Mouse (Mus musculus) urinary bladder, postnatal 36 days (tissue): Measurements from ENCODE around the gene Stk10.
"Not testable (repeated sequence)": the region's sequence is repeated elsewhere in the genome, so short reads cannot be mapped to it uniquely, and the experiment has no call there.

Source experiments
- DNase-seq, 2 experiments: peaks; one replicate each; pipeline ENCODE4 v3.0.0; 2022; ENCODE audit warnings: low spot score in 2 of 2, mixed read lengths in 1 of 2

Gene Stk10

DNA sequence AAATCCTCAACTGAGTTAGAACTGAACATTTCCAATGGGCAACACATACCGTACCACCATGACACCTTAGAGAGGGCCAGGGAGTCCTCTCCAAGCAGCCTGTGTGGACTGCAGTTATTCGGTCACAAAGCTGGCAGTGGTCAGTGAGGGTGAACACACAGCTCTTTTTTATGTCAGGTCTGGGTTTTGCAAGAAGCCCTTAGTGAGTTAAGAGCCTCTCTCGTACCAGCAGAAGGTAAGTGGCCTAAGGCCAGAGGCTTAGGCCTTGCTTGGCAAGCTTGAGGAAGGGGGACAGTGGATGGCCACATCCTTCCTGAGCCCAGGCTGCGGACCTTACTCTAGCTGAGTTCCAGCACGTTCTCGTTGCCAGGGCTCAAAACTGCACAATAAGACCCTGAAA, 67.3 kb downstream of the Stk10 start:
- DNase-seq = no peak

DNA sequence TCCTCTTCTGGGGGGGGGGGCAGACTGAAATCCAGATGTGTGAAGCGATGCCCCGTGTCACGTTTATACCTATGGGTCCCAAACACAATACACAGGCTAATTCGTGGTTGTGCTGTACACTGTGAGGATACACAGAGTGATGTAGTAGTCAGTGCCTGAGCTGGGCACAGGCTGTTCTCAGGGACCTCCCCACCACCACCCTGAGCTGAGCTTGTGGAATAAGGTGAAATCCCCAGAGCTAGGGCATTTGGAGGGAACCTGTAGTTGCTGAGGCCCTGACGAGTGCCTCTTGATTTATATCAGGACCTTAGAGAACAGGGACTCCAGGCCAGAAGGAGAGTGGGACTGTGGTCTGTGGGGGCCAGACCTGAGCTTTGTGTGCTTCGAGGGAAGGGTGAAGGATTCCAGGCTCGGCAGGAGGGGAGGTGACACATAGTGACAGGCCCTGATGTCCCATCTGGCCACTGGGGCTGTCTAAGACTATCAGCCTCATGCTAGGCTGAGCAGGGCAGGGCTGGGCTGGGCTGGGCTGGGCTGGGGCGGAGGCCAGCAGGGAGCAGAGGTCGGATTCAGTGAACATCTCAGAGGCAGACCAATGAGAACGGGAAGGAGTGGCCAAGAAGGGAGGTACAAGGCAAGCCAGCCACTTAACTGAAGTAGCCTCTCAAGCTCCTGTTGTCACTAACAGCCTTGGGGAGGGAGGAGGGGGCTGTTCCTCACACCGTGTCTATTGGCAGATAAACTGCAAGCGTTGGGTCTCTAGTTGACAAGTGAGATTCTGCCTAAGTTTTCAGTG, 68.6 kb downstream of the Stk10 start:
- no peak for DNase-seq

DNA sequence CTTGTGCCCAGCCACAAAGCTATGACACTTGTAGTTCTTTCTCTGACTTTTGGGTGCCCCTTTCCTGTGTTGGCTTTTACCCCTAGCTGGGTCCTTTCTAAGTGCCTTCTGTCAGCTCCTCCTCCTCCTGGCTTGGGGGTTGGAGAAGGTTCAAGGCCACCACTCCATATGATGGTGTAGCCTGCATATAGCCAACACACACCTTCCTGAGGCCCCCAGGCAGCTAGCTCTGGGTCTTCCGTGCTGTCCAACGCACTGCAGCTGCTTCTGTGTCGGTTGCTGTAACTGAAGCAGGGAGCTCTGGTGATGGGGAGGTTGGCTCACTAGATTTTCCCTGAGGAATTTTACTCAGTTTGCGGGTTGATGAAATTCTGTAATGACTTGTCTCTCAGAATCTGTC, 71.6 kb downstream of the Stk10 start:
- no peak for DNase-seq

DNA sequence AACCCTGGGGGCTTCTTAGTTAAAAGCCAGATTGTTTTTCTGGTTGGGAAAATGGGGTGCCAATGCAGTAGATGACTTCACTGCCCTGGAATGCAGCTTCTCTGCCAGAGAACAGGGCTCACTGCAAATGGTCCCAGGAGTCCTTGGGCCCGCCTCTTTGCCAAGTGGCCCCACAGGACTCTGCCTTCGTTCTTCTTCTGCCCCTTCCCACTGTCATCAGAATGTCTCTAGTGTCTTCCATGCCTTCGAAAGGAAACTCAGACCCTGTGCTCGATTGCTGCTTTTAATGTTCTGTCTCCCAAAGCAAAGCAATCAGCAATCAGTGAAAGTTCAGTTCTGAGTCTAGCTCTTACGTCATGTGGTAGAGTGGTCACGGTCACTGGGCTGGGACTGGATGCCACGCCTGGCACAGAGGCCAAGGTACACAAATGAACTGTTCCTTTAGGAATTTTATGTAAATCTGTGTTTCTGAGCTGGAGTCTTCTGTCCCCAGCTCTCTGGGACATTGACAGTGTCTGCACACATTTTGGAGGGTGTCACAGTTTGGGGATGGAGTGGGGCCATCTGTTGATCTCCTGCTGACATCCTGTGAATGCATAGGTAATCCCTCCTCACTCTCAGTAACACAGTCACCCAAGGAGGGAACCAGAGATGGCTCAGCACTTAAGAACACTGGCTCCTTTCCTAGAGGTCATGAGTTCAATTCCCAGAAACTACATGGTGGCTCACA, 72.2 kb downstream of the Stk10 start:
- peak in 1 of 2 experiments; percentile 48 for DNase-seq

DNA sequence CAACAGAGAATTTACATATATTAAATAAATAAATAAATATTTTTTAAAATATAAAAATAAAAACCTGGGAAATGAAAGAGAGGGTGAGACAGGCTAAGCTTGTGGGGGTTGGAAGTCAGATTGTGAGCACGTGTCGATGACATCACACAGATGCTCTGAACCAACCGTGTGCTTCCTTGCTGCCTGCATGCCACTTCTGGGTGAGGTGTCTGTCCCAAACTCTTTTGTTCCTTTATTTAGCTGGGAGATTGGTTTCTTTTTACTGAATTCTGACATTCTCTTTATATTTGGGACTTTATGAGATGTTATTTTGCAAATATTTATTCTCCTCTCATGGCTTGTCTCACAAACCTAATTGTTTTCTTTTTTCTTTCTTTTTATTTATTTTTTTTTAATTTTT, 72.8 kb downstream of the Stk10 start:
- DNase-seq = no peak

DNA sequence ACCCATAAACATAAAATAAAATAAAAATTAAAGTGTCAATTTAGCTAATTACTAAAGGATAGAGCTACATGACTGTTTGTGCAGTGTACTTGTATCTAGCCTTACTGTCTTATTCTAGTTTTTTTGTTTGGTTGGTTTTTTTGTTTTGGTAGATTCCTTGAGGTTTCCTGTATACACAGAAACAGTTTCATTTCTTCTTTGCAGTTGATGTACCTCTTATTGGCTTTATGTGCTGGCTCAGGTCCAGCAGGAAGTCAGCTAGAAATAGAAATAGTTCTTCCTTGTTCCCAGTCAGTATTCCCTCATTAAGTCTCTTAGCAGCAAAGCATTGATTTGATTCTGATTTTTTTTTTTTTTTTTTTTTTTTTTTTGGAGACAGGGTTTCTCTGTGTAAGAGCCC, 74.2 kb downstream of the Stk10 start:
- no peak for DNase-seq

DNA sequence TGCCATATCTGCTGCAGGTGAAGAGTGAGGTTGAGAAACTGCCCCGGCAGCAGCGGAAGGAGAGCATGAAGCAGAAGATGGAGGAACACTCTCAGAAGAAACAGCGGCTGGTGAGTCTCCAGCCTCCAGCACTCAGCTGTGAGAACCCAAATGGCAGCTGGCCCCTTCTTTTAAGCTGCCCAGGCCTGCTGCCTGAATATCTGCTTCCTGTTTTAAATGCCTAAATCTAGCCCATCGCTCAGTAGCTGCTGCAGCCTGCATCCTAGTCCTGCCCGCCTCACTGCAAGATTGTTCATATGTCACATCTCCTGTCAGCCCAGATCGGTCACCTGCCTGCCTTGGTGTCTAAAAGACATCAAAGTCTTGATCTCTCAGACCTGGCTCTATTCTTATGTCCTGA, 77.5 kb downstream of the Stk10 start:
- DNase-seq = no peak

DNA sequence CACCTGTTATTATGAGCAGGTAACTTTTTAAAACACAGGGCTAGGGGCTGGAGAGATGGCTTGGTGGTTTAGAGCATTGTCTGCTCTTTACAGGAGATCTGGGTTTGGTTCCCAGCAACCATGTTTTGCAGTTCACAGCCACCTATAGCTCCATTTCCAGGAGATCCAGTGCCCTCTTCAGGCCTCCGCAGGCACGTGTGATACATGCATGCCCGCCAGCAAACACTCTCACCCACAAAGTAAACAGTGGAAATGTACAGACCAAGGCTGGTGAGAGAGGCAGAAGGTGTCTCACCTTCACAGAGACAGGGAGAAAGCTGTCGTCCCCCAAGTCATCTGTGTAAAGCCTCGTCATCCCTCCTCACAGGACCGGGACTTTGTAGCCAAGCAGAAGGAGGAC, 79.2 kb downstream of the Stk10 start:
- no peak for DNase-seq

DNA sequence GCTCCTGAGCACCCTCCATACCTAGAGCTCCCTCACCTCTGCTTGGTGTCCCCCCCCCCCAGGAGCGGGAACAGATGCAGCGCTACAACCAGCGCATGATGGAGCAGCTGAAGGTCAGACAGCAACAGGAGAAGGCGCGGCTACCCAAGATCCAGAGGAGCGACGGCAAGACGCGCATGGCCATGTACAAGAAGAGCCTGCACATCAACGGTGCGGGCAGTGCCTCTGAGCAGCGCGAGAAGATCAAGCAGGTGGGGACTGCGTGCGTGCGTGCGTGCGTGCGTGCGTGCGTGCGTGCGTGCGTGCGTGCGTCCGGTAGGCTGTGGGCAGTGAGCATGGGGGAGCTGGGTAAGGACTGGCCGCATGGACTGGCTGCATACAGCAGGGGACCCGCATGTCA, 81.4 kb downstream of the Stk10 start:
- DNase-seq = no peak

DNA sequence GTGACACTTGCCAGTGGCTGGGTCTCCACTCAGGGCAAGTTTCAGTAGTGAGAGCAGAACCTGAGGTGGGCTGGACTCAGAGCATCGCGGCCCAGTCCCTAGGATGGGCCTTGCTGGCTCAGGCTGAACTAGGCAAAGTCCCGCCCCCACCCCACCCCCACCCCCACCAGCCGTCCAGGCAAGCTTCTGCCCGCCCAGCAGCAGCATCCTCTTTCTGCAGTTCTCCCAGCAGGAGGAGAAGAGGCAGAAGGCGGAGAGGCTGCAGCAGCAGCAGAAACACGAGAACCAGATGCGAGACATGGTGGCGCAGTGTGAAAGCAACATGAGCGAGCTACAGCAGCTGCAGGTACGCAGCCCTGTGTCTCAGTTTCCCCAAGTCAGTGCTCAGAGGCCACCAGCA, 82.5 kb downstream of the Stk10 start:
- DNase-seq = no peak

DNA sequence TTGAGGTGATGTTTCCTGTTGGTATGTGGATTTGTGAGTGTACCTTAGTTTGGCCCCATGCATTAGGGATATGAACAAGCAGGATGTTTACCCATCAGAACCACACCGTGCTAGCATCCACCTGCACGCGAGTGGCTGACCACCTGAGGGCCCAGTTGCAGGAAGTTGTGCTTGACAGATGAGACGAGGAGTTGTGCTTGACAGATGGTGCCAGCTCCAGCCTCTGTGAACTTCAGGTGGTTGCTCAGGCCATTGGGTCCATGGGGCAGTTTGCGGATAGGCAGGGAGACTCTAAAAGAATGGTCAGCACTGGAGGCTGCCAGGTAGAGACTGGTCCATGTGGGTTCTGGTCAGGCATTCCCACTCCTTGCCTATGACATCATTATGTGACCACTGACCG, 83.0 kb downstream of the Stk10 start:
- DNase-seq = no peak

DNA sequence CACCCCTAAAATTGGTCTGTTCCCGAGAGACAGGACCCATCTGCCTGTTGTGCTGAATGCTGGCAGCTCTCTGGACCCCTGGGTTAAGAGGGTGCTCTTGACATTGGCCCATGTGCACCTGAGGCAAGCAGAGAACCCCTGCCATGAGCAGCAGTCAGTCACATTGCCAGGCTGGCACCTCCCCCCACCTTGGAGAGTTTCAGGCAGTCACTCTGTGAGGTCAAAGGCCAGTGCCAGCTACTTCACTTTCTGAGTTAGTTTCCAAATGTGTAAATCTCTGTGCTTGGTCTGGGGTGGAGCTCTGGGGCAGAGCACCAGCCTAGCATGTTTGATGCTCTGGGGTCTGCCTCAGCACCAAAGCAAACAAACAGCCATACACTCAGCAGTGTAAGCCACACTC, 84.9 kb downstream of the Stk10 start:
- no peak for DNase-seq

DNA sequence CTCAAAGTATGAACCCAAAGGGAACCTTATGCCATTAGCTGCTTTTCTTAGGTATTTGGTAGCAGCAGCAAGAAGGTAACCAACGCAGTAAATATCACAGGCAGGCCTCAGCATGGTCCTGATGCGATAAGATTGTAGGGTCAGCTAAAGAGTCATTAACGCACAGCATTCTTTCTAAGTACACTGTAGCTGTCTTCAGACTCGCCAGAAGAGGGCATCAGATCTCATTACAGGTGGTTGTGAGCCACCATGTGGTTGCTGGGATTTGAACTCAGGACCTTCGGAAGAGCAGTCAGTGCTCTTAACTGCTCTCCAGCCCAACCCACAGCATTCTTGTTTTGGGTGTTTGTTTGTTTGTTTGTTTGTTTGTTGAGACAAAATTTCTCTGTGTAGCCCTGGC, 85.5 kb downstream of the Stk10 start:
- not testable (repeated sequence) for DNase-seq

DNA sequence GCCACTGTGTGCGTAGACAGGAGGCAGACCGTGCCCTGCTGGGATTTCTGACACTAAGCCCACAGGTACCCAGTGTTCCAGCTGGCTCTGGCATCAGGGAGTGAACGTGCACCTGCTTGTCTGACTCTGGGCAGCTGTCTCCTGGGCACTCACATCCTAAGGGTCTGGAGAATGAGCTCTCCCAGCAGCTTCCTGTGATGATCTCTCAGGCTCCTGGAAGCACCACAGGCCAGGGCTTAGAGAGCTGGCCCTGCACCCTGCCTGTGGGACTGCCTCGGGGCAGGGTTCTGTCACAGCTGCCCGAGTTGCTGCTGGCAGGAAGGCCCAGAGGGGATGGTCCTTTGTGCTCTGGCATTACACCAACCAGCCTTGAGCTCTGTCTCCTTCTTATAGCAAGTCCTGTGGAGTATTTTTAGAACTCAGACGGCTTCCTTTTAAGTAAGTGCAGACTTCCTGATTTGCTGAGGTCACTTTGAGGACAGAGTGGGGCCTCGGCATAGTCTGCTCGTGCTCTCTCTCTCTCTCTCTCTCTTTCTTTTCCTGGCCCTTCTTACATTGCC, 86.2 kb downstream of the Stk10 start:
- peak in 1 of 2 experiments; percentile 36 for DNase-seq

DNA sequence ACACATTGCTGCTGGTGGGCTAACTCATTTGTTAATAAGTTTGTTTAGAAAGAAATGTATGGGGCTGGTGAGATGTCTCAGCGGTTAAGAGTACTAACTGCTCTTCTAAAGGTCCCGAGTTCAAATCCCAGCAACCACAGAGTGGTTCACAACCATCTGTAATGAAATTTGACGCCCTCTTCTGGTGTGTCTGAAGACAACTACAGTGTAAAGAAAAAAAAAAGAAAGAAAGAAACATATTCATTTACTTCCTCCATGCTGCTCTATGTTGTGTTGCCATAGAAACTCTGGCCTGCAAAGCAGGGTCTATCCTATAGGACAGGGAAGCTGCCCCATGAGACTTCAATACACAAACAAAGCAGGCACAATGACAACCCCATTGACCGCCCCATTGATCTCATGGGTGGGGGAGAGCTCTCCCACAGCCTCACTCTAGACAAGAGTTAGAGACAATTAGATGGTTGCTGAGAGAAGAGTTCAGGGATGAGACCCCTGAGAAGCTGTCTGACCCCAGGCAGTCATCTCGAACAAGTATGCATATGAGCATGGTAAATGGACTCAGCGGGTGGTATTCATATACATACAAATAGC, 86.9 kb downstream of the Stk10 start:
- DNase-seq = no peak

DNA sequence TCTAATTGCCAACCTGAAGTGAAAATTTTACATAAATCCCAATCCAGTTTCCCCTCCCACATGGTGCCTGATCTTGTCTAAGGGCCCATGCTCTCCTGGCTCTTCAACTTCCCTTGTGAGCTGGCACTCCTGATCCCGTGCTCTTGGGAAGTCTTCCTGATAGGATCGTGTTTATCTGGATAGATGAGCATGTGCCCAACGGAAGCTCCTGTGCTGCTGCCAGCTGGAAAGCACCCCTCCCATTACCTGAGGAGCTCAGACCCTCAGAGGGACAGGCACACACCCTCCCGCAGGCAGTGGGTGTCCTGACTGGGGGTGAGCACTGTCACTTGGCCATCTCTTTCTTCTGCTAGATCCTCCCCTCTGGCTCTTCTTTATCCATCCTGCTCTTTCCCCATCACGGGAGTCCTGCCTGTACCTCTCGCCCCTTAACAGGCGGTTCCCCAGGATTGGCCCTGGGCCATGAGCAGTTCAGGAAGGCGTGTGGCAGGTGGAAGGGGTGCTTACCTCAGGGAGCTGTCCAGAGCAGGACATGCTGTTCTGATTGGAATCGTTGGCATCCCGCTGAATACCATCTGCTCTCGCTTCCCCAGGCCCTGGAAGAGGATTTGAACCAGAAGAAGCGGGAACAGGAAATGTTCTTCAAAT, 88.8 kb downstream of the Stk10 start:
- no peak for DNase-seq

DNA sequence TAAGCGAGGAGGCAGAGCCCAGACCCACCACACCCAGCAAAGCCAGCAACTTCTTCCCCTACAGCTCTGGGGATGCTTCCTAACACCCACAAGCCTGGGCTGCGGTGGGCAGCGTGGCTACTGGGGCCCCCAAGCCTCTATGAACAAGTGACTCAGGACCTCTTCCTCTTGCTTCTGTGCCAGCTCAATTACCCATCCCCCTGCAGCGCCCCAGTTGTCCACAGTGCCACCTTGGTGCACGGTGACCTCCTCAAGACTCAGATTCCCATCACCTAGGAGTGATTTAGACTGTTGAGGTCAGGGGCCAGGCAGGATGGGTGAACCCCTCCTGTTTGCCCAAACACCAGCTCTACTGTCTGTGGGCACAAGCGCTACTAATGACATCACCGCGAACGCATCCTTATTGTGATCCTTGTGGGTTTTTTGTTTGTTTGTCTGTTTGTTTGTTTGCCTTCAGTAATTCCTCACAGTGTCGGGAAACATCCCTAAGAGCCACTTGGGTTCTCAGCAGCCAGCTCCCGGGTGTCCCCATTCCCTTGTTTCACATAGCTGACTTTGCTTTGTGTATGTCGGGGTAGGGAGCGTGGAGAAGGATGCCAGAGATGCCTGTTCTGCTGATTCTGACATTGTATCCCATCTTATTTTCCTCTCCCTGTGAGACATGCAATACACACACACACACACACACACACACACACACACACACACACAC, 89.5 kb downstream of the Stk10 start:
- no peak for DNase-seq

DNA sequence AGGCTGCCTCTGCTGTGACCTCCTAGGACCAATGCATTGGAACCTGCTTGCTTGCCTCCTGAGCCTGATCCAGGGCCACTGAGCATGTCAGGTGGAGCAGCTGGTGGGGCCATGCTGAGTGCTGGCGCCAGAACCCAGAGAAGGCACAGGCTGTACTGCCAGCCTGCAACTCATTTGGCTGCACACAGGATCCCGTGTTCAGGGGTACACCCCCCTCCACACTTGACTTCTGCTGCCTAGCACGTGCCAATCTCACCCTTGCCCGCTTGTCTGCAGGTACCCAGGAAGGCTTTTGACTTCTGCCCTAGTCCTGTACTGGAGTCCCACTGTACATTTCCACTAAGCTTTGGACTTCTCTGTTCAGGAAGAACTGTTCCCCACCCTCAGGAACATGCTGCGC, 90.1 kb downstream of the Stk10 start:
- DNase-seq = no peak

DNA sequence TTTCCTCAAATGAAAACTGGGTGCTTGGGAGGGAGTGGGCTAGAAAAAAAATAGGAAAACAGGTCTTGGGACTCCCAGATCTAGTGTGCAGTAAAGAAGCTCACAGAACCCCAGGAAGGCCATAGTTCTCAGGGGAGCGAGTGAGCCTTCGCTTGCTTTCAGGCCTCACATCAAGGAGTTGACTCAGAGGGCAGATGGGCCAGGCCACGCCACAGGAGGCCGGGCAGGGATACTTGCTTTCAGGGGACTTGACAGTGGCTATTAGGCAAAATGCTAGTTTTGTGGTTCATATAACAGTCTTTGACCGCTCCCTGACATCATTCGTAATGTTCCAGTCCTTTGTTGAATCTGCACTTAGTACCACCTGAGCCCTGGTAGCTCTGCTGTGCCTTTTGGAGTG, 90.8 kb downstream of the Stk10 start:
- no peak for DNase-seq

DNA sequence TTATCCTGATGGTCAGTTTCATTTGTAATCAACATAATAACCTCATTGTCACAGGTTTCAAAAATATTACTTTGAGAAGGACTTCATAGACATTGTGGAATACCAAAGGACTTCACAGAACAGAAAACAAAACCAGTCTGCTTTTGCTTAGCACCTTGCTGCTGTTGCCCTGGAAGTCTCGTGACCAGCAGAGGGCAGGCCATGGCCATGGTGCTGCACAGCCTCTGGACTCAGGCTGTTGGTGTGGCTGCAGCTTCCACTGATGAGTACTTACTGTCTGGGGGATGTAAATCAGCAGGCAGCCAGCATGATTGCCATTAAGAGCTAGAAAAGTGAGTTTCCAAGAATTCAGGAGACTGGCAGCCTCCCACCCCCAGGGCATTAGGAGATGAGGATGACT, 92.6 kb downstream of the Stk10 start:
- DNase-seq = peak; percentile 70 to 76

DNA sequence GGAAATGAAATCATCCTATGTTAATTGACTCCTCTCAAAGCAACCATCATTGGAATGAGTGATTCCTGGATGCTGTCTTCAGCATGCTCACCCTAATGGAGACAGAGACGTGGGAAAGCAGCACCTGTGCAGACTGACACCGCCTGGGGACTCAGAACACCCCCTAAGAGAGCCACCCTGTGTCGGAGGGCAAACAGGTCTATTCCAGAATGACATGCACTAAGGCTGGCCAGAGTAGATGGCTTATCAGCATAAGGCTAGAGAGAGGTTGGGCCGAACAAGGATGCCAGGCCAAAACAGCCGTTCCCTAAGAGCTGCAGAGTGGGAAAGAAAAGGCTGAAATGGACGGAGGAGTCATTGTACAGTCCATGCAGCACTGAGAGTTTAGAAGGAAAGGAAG, 93.0 kb downstream of the Stk10 start:
- DNase-seq = no peak

DNA sequence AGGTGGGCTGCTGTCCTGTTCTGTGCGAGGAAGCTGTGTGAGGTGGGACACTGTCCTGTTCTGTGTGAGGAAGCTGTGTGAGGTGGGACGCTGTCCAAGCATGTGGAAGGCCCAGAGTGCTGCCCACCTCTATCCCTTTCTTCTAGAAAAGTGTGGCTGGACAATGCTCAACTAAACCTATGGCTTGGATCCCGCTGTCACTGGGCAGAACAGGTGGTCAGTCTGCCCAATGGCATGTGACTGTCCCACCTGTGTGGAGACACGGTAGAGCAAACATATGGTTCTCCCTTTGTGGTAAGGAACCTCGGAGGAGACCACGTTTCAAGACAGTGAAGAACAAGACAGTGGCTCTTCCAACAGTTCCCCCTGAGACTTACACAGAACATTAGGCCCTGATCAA, 94.8 kb downstream of the Stk10 start:
- no peak for DNase-seq
